Mouse (Mus musculus) intestine, embryonic 15.5 days (tissue): ENCODE measurements around the gene Mpp1. TPM values are rescaled to one million over a fixed set of nuclear protein-coding genes. Genes with fewer than 3 reads are reported as not detected.

Experiments
- polyA plus RNA-seq: library from polyadenylated mRNA; unstranded; fragments of >200 nt; fragmentation: Nextera tagmentation; extraction: Ambion mirVana; gene quantifications from 2 replicates; pipeline ENCODE4 v1.2.1, GENCODE M21; 2015

Mpp1 gene
- polyA plus RNA-seq, 1 experiment from 2014 or later, result 97.2 TPM

Other genes with a start within 250 kb of the Mpp1 start
- 1.9 and 2.7 TPM in 2 replicates for gene Gab3, start 45.6 kb downstream of the Mpp1 start, polyA plus RNA-seq
- 134 and 158 TPM in 2 replicates for gene Dkc1, start 35.2 kb downstream of the Mpp1 start, polyA plus RNA-seq
- not detected in 2 replicates for gene Smim9, start 32.8 kb upstream of the Mpp1 start, polyA plus RNA-seq